Mouse (Mus musculus) brain, embryonic 18.5 days (tissue): Measurements from ENCODE around the gene Stx1a.

Experiments used
- DNase-seq: peaks from one replicate; pipeline ENCODE4 v3.0.0-alpha.2; 2012; ENCODE audit warnings: low read depth, low spot score

Gene Stx1a

DNA sequence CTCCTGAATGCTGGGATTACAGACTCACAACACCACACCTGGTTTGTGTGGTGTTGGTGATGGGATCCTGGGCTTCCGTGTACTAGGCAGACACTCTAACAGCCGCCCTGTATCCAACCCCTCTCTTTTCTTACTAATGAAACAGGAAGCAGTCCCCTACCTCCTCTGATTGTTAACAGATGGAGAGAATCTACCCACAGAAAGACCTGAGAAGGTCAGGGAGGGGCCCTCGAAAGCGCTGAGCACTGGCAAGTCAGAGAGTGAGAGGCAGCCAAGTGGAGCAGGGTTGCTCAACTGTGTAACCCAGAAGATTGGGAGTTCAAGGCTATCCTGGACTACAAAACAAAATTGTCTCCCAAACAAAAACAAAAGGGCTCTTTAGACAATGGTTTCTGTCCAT, 63.6 kb downstream of the Stx1a start:
- DNase-seq, result no peak

DNA sequence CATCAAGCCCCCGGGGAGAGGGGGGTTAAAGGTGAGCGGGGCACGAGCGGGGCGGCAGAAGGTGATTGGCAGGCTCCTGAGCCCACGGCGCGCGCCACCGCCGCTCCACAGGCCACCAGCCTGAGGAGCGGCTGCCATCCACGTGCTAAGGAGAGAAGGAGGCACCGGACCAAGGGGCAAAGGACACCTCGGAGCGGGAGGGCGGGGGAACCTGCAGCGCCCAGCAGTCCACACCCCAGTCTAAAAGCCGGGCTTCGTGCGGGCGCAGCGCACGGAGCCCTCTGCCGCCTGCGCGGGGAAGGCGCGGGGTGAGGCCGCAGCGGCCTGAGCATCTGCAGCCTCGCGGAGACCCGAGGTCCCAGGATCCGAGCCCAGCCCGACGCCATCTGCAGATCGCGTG, 66.4 kb downstream of the Stx1a start, which contains the start of gene Mlxipl:
TSS of gene Mlxipl (plus strand) at position 238 of the 400 bp plus-strand sequence.
- DNase-seq, result no peak
